Mouse (Mus musculus) C2C12 (cell line): ENCODE data around the gene Abcc5. TPM values are rescaled to one million over a fixed set of nuclear protein-coding genes. Genes with fewer than 3 reads are reported as not detected.
A peak's percentile ranks its signal among the peaks of the same experiment; 100 is the strongest.

Experiments used
- H3K27me3 ChIP-seq: one replicate; pipeline ENCODE4 v1.6.1; 2011; ENCODE audit not compliant: control insufficient read depth, insufficient read depth, insufficient read length
- H3K36me3 ChIP-seq: one replicate; pipeline ENCODE4 v1.6.1; 2011; ENCODE audit not compliant: control insufficient read depth, insufficient read depth
- H3K4me3 ChIP-seq: one replicate; pipeline ENCODE4 v1.5.1; 2011; ENCODE audit warnings: mild to moderate bottlenecking, control low read depth; ENCODE audit not compliant: poor library complexity, insufficient read depth, severe bottlenecking
- H3K79me2 ChIP-seq: one replicate; pipeline ENCODE4 v1.6.1; 2011; ENCODE audit not compliant: control insufficient read depth, insufficient read depth
- H3K79me3 ChIP-seq: one replicate; pipeline ENCODE4 v1.6.1; 2011; ENCODE audit warnings: low read depth, control low read depth
- H3ac ChIP-seq: one replicate; pipeline ENCODE3; 2011; ENCODE audit warnings: low read depth; ENCODE audit not compliant: control insufficient read depth, insufficient read length
- CEBPB ChIP-seq: IDR thresholded peaks from one replicate; pipeline ENCODE4 v1.6.1; 2011; ENCODE audit warnings: low read depth, mild to moderate bottlenecking, control low read depth, moderate library complexity
- CTCF ChIP-seq: IDR thresholded peaks from one replicate; pipeline ENCODE4 v1.5.1; 2011; ENCODE audit not compliant: control insufficient read depth, insufficient read depth, insufficient read length
- FOSL1 ChIP-seq: IDR thresholded peaks from one replicate; pipeline ENCODE4 v1.8.0; 2011; ENCODE audit warnings: mild to moderate bottlenecking, low read length; ENCODE audit not compliant: poor library complexity, insufficient read depth, severe bottlenecking
- MAX ChIP-seq: IDR thresholded peaks from one replicate; pipeline ENCODE4 v1.6.1; 2011; ENCODE audit warnings: mild to moderate bottlenecking, control low read depth
- MYOD1 ChIP-seq: IDR thresholded peaks from one replicate; pipeline ENCODE4 v1.6.1; 2011; ENCODE audit warnings: low read depth; ENCODE audit not compliant: control insufficient read depth, insufficient read length
- MYOG ChIP-seq: IDR thresholded peaks from one replicate; pipeline ENCODE4 v1.6.1; 2011; ENCODE audit not compliant: control insufficient read depth, insufficient read length; ENCODE audit errors: extremely low read depth
- USF1 ChIP-seq: IDR thresholded peaks from one replicate; pipeline ENCODE4 v1.6.1; 2011; ENCODE audit warnings: low read depth, mild to moderate bottlenecking, control low read depth, moderate library complexity
- polyA plus RNA-seq: library from polyadenylated mRNA; unstranded; fragments of >200 nt; fragmentation: generic; extraction: Trizol; gene quantifications from one replicate; pipeline ENCODE4 v1.2.1, GENCODE M21; 2012; ENCODE audit warnings: missing spikeins

Abcc5 gene
- polyA plus RNA-seq, 1 experiment = 25.8 TPM

DNA sequence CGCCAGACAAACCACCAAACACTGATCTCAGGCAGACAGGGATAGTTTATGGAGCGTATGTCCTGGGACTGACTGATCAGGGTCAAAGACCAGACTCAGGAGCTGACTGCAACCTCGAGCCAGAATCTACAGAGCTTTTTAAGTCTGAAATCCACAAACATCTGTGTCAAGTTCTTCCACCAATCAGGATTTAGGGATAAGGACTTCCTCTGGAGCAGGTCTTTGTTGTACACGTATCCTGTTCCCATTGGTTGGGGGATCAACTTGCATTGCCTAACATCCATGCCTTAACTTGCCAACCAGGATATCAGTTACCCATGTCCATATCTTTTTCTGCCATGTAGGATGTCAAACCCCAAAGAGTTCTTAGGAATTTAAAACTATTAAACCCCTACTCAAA, 1.4 kb upstream of the Abcc5 start:
- no peak for TF ChIP-seq MYOG
- TF ChIP-seq CTCF = no peak
- TF ChIP-seq CEBPB = no peak
- no peak for TF ChIP-seq USF1
- no peak for TF ChIP-seq MAX
- TF ChIP-seq MYOD1 = no peak
- no peak for TF ChIP-seq FOSL1
- peaks cover 27% of the 10 kb centered on the region for H3K79me3 ChIP-seq
- H3K27me3 ChIP-seq = no peaks in the 10 kb centered on the region
- H3K36me3 ChIP-seq = no peaks in the 10 kb centered on the region
- H3K4me3 ChIP-seq = no peak overlapping the region
- no peak overlapping the region for H3ac ChIP-seq
- peaks cover 35% of the 10 kb centered on the region for H3K79me2 ChIP-seq

- peaks cover 29% of the 10 kb centered on the region for H3K79me3 ChIP-seq
- no peak for TF ChIP-seq MYOG
- TF ChIP-seq FOSL1 = no peak
- TF ChIP-seq CEBPB = no peak
- TF ChIP-seq CTCF = no peak
- TF ChIP-seq MYOD1 = no peak
- no peak for TF ChIP-seq USF1
- TF ChIP-seq MAX = no peak
- peak overlapping the region; percentile 79 for H3K4me3 ChIP-seq
- peaks cover 17% of the 10 kb centered on the region for H3K36me3 ChIP-seq
- H3K79me2 ChIP-seq = peaks cover 61% of the 10 kb centered on the region
- H3ac ChIP-seq = peak overlapping the region; percentile 85
- H3K27me3 ChIP-seq = no peaks in the 10 kb centered on the region
Measured at GRCm38 (mm10) chr16:20424719-20425650, 1.2 kb downstream of the Abcc5 start.

DNA sequence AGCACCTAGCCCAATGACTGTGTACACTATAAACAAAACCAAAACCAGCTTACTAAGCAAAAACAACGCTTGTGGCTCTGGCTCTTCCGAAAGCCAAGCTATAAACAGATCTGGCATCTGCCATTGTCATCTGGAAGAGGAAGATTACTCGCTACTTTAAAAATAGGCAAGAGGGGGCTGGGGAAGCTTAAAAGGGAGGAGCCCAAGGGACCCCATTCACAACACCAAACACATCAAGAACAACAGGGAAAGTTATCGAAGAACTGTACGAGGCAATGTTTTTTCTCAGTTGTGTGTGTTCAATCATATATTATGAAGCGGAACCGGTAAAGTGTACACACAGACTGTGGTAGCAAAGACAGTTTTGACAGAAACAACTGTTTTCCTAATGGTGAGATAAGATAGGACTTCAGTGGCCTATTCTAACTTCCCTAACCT, 1.9 kb downstream of the Abcc5 start:
- Histone ChIP-seq H3K79me3 (peaks cover 31% of the 10 kb centered on the region), H3K27me3 (no peaks in the 10 kb centered on the region), H3K36me3 (peaks cover 20% of the 10 kb centered on the region), H3K79me2 (peaks cover 68% of the 10 kb centered on the region), H3ac (no peak overlapping the region), H3K4me3 (no peak overlapping the region)
- TF ChIP-seq CEBPB = no peak
- no peak for TF ChIP-seq MYOD1
- no peak for TF ChIP-seq MAX
- no peak for TF ChIP-seq USF1
- TF ChIP-seq CTCF = no peak

- peaks cover 79% of the 10 kb centered on the region for H3K79me2 ChIP-seq
- peaks cover 36% of the 10 kb centered on the region for H3K79me3 ChIP-seq
- no peak overlapping the region for H3K4me3 ChIP-seq
- peaks cover 30% of the 10 kb centered on the region for H3K36me3 ChIP-seq
- no peak overlapping the region for H3ac ChIP-seq
- H3K27me3 ChIP-seq = no peaks in the 10 kb centered on the region
- TF ChIP-seq CEBPB = no peak
- TF ChIP-seq MYOD1 = no peak
- TF ChIP-seq CTCF = no peak
- TF ChIP-seq MAX = no peak
- no peak for TF ChIP-seq FOSL1
- TF ChIP-seq USF1 = no peak
- no peak for TF ChIP-seq MYOG
Measured at GRCm38 (mm10) chr16:20422938-20423730, 3.1 kb downstream of the Abcc5 start.

GRCm38 (mm10) chr16:20418054-20418453, 8.1 kb downstream of the Abcc5 start:
- Histone ChIP-seq H3K36me3 (peaks cover 32% of the 10 kb centered on the region), H3K4me3 (no peak overlapping the region), H3ac (no peak overlapping the region), H3K79me2 (peaks cover 90% of the 10 kb centered on the region), H3K27me3 (no peaks in the 10 kb centered on the region), H3K79me3 (peaks cover 25% of the 10 kb centered on the region)
- no peak for TF ChIP-seq MYOG
- TF ChIP-seq FOSL1 = no peak
- TF ChIP-seq CEBPB = no peak
- no peak for TF ChIP-seq MYOD1
- no peak for TF ChIP-seq MAX
- TF ChIP-seq USF1 = no peak
- TF ChIP-seq CTCF = no peak
